Mouse (Mus musculus): ENCODE measurements at regions not wholly inside any gene's neighbourhood (a gene's known extent, or its start where the extent isn't known, plus 50 kb on each side); places are given as distances from the start of the nearest gene placed in this dataset.

DNA sequence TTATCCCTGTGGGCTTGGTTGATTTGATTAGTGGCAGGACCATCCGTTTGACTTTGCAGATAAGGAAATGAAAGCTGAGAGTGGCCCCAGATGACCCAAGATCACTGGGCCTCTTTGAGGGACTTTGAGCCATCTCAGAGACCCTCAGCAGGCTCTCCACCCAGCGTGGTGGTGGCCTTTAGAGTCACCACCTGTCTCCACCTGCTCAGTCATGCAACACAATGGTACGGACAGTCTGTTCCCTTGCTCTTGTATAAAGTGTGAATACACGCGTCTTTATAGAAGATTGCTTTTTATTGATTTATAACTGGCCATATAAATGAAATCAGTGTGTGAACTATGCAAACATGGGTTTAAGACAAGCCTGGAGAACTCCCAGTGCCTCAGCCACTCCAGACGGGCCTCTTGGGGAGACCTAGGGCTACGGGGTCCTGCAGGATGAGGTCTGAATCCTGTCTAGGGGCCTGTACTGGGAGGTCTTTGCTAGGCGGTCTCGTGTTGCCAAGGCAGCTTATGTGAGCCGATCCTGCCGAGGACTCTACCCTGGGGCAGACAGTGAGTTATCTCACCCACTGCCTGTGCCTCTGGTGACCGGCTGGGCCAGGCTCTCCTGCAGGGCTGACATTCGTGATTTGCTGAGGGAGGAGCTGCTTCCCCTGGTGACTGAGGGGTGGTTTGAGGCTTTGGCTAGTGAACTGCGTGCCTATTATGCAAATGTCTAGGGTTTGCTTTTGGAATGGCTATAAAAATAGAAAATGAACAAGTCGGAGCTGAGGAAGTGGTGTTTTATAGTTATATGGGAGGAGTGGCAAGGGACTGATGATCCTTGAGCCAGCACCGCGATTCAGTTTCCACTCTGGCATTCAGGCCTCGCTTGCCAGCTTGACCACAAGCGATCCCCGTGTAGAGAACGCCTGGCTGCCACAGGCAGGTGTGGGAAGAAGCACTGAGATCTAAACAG lies 176.5 kb downstream of the Fam43a start:
- no peak for DNase-seq (ENCODE audit: low read depth)

DNA sequence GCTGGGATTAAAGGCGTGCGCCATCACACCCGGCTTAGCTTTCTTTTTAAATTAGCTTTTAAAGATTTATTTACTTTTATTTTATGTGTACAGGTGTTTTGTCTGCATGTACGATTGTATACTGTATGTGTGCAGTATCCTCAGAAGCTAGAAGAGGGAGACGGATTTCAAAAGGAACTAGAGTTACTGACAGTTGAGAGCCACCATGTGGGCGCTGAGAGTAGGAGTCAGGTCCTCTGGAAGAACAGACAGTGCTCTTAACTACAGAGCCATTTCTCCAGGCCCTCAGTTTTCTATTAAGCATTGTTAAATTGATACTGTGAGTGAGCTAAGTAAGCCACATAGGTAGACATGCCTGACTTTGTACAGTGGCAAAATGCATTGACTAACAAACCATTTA lies 177.9 kb downstream of the Fam43a start:
- no peak for DNase-seq (ENCODE audit: low read depth)

DNA sequence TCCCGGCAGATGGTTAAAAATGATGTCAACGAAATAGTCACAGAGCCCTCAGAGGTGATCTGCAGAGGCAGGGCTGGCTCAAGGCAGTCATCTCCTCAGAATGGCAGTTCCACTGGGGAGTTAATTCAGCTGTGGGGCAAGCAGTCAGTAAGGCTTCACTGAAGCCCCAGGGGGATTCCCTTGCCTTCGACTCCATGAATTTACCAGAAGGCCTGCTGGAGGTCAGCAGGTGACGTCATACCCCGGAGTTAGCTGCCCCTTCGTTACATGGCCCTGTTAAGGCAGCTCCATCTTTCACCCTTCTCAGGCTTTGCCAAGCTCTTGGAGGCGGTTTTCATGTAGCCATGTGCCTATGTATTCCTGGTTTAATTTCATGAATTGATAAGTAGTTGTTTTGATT lies 178.6 kb downstream of the Fam43a start:
- no peak for DNase-seq (ENCODE audit: low read depth)

DNA sequence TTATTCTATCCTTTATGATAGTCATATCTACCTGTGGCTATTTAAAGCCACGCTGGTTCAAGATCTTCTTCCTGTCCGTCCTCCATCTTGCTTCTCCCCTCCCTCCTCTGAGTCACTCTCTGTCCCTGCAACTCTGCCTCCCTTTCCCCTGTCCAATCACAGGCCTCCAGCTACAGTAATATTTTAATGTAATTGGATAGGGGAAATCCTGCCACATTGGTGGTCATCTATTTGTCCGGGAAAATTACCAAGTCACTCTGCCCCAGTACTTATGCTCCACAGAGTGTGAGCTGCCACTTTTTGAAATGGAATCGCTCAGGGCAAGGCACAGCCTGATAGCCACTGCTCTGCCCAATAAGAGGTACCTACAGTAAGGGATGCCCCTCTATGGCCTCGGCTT lies 179.4 kb downstream of the Fam43a start:
- DNase-seq (ENCODE audit: low read depth): no peak

DNA sequence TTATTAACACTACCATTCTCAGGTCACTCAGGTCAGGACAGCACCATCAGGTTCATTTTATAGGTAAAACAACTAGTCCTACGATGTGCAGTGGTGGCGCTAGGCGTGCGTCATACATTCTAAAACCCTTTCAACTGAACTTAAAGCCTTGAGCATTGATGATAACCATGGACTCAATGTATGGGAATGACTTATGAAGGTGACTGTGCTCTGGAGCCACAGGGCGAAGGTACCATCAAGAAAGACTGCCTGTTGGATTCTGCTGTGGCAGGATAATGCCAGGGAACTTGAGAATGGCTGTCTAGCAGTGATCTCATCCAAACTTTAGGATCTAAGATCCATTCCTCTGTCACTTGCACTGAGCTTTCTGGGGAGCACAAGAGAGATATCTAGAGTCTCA lies 184.7 kb downstream of the Fam43a start:
- no peak for DNase-seq (ENCODE audit: low read depth)

DNA sequence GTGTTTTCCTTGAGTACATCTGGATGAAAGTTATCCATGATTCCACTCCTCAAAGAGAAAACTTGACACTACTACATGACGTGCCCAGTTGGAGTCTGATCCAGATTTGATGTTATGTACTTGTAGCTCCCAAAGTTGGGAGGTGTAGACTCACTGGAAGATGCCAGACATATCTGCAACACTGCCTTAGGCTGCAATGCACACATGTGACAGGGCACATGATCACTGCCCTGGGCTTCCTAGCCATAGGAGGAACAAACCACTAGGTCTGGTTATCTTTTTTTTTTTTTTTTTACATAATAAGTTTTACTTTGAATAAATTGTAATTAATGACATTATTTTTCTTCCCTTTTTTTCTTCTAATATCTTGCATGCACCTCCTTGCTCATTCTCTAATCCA lies 185.4 kb downstream of the Fam43a start:
- no peak for DNase-seq (ENCODE audit: low read depth)

DNA sequence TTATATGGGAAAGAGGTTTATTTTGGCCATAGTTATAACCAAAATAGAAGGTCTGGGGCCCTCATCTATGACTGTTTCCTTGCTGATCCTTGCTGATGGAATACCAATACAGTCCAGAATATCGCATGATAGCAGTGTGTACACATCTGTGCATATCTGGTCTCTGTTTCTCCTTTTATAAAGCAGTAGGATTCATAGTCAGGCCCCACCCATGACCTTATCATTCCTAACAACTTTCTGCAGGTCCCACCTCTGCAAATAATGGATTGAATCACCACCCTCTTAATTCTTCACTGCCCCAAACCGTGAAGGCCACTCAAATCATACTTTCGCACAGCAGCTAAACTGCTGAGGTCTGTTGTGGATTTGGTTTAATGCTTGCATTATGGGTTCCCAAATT lies 186.5 kb downstream of the Fam43a start:
- no peak for DNase-seq (ENCODE audit: low read depth)

DNA sequence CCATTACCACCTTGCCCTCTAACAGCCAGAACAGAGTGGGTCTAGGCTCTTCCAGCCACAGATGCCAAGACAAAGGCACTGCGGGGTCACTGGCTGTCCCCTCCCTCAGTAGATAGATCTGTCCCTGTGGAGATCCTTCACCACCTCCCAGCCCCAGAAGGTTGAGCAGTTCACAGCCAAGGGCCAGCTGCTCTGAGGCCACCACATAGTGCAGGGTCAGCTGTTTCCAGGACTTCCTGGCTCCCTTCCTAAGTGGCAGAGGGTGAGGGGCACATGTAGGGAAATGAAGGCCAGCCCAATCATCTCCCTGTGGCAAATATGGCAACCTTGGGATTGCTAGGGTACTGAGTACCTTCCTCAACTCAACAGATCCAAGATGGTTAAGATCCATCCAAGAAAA lies 187.8 kb downstream of the Fam43a start:
- DNase-seq (ENCODE audit: low read depth): no peak

DNA sequence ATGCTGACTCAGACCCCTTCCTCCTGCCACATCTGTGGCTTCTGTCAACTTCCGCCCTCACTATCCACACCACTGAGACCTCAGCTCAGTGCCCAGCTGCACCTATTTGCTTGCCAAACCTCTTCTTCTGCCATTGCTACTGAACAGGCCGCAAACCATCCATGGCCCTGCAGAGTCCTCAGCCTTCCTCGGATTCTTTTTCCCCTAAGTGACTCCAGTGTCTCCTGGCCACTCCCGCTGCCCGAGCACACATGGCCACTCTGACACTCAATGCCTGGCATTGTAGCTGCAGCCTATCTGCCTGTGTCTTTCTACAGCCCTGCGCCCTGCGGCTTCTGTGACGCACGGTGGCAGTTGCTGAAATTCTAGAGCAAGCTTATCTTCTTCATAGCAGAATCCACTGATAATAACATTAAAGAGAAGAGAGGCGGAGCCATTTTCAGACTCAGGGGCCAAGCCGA lies 188.8 kb downstream of the Fam43a start:
- DNase-seq (ENCODE audit: low read depth): no peak

DNA sequence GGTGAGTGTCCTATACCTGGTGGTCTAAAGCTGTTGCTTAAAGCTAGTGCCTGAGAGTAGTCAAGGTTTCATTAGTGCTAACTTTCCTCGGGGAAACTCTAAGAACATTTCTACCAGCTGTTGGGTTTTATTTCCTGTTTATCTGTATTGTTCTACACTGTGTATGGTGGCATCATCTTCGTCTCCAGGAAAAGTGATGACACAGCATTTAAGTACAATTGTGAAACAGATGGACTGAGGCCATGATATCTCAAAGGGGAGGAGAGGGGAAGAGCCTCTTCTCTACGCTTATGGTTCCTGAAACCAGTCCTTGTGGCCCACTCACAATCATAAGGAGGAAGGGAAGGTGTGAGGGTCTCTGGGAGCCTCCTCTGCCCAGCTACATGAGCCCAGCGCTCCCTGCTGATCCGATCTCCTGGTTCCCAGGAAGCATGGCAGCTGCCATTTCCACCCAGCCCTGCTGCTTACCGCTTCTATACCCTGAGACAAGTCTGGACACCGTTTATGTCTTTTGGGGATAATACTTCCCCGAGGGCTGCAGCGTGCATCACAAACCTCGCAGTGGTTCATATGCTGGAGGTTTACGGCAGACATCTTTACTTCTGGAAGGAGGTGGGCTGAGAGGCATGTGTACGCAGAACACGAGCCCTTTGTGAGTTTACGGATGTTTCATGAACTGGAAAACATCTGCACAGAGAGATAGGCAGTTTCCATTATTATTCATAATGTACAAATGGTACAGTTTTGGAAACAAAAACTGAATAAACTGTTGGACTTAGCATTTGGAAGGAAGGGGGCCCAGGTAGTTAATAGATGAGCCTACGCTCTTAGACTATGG lies 189.6 kb downstream of the Fam43a start:
- DNase-seq (ENCODE audit: low read depth): no peak

DNA sequence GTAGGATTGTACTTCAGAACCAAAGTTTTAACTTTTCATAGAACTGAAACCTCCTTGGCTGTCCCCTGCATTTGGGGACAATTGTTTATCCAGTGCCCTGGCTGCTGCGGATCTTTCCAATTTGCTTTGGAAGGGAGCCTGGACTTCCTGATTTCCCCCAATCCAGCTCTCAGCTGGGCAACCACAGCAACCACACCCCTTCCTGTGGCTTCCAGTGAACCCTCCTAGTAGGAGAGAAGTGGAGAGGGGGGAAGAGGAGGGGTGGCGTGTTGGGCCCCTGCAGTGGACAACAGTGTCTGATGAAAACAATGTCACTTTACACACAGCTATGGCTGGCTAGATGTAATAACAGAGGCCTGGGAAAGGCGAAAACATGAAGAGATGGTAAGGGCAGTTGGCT lies 190.5 kb downstream of the Fam43a start:
- DNase-seq (ENCODE audit: low read depth): no peak

DNA sequence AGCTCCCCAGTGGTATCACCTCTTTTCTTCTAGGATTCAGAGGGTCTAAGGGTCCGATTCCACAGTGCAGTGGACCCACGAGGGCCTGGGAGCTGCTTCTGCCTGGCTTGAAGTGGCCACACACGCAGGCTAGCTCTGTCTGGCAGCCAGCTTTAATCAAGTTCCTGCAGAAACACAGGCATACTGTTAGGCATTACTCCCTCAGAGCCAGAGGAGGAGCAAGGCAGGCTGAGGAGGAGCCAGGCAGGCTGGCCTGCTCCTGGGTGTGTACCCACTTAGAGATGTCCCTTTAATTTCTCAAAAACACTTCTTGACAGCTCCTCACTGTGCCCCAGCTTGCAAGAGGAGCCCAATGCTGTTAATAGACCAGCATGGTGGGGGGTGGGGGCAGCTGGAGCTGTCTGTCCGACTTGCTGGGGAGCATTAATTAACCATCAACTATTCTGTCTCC lies 191.1 kb downstream of the Fam43a start:
- DNase-seq (ENCODE audit: low read depth): no peak

DNA sequence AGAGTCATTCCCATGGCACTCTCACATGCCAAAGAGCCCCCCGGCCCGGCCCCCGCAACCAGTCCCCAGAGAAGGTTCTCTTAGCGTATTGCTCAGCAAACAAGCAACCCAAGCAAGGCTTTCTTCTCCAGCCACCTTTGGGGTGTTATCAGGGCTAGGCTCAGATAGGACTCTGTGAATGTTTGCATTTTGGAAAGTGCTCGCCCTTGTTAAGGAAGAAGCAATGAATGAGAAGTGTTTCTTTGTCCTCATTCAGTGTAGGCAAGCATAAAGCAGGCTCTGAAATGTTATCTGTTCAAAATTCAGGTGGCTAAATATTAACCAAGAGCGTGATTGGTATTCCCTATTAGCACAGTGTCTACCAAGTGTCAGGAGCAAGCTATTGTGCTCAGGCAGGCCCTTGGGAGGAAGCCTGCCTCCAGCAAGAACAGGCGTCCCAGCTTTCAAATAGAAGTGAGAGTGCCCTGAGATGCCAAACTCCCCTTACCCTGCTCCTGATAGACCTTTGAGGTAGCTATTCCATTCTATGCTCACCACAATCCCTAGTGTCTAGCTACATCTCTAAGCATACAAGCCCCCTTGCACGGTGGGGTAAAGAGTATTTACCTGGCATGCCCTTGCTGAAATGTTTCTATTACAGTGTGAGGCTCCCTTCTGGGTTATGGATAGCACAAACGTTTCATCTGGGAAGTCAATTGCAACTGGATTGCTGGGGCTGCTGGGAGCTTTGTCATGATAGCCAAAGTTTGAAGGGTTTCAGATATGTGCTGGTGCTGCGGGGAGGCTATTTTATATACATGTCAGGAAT lies 191.7 kb downstream of the Fam43a start:
- no peak for DNase-seq (ENCODE audit: low read depth)

DNA sequence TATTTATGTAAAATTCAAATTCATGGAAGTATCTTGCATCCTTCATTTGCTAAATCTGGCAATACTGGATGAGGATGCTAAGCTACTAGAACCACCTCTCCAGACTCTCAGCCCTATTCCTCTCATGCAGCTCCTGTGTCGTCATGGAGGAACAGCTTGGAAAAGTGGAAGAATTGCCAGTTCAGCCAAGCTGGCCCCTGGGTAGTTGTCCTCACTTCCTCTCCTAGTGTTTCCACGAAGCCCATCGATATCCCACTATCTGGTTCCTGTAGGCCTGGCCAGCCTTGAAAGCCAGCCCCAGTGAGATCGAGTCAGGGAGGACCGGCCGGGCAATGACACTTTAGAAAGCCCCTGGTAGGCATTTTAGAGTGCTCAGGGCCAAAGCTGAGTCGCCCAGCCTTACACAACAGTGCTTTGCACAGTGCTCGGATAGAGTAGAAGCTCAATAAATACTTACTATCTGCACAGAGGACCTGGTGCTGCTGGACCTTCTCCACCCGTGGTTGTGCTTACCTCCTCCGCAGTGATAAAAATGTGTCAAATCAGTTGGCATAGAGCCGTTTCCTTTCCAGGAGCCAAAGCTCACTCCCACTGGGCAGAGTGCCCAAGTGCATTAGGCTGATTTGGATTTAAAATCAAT lies 193.3 kb downstream of the Fam43a start:
- no peak for DNase-seq (ENCODE audit: low read depth)

DNA sequence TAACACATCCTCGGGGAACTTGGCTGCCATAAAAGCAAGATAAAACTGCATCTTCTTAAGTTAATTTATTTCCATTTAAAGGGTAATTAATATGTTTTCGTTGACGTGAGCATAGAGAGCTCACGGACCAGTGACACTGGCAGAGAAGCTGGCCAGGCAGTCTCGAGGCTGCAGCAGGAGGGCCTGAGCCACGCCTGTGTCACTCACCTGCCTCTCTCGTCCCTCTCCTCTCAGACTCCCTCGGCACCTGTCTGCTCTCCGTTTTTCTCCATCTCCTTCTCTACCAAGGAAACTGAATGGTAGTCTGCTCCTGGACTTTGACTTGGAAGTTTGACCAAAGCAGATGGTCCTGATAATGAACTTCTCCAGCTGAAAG lies 193.8 kb downstream of the Fam43a start:
- DNase-seq (ENCODE audit: low read depth): no peak

DNA sequence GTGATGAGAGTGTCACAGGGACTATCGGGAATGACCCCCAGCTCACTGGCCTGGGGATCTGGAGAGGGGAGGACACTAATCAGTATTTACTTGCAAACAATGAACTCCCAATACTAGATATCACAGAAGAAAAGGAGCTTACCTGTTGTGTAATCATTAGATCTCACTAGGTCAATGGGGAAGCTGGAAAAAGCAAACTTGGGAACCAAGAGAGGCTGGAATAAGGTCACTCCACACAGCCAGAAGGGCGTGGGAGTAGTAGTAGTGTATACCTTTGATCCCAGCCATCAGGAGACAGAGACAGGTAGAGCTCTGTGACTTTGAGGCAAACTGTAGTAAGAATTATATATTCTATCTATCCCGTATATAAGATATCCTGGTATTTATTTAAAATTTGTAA lies 194.3 kb downstream of the Fam43a start:
- no peak for DNase-seq (ENCODE audit: low read depth)

DNA sequence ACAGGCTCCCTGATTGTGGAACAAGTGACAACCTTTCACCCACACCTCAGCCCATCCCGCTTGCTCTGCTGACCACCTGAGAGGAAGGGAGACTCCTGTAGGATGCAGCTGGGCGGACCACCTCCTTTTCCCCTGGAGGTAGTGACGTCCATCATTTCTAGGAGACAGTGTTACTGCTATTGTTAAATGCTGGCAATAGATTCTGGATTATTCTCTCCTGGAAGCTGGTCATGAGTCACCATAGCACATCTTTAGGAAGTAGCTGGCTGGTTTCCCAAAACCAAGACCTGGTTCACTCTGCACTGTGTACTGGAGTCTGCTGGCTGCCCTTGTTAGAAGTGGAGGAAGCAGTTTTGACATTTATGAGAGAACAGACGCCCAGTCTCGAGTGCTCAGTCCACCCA lies 196.0 kb downstream of the Fam43a start:
- no peak for DNase-seq (ENCODE audit: low read depth)

DNA sequence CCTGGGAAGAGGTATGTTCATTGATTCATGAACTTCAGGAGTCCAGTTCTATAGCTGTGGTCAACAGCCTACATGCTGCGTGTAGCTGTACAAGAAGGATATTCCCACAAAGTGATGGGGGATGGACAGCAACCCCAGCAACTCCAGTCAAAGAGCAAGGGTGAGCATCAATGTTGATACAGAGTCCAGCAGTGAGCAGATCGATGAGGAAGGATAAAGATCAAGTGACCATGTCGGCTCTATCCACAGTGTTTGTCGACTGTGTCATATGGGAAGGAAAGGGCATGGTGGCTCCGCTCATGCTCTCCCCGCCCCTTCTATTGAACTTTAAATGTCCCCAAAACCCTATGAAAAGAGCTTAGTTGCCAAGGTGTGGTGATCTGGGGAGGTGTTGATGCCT lies 196.6 kb downstream of the Fam43a start:
- no peak for DNase-seq (ENCODE audit: low read depth)

DNA sequence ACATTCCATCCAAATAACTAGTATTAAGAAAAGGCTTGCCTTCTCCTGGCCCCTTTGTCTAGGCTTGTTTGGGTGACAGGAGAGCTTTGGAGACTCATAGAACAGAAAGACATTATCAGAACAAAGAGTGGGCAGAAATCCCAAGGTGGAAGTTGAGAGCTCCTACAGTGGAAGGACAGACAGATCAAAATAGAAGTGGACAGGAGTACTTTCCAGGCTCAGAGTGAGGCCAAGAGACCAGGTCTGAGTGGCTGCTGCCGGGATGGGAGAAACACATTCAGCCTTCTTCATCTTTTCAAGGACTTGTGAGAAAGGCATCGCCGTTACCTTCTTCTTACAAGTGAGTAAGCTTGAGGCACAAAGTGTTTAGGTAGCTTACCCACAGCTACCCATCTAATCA lies 197.5 kb downstream of the Fam43a start:
- no peak for DNase-seq (ENCODE audit: low read depth)

DNA sequence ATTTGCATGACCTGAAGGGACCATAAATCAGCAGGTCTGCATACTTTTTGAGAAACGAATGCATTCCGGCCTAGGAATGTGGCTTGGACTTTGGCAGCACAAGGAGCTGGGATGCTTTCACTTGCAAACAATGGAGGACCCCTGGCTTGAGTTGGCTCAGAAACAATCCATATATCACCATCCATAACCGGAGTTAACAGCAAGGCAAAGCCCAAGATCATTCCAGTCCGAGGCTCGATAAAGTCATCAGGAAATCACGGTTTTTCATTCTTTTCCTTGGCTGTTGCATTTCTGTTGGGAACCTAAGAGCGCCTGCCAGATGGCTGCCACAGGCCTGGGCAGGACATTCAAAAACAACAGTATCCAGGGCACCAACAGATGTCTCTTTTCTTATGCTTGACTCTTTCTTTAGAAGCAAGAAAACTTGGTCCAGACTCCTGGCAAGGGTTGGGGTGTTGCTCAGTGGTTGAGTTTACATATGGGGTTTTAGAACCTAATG lies 198.5 kb downstream of the Fam43a start:
- DNase-seq (ENCODE audit: low read depth): no peak

DNA sequence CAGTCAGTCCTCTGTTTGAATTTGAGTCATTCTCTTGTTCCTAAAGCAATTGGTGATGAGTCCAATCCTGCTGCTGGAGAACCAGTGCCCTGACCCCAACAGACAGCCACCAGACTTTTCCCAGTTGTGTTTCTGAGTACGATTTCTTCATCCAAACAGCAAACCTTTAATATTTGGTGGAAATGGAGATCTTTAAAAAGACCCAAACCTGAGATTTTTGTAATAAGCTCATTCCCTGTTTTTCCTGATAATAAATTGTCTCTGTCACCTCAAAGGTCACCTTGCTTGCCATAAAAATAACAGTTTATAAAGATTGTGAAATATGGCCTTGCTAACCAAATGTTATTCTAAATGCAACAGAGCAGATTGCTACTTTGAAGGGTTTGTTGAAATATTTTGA lies 199.0 kb downstream of the Fam43a start:
- no peak for DNase-seq (ENCODE audit: low read depth)

Data from c-Kit-positive CD71-negative TER-119-negative erythroid progenitor cells, embryonic 14.5 days (primary cell).